Mouse (Mus musculus) liver, adult 10 weeks (tissue): ENCODE data around the gene Prkaa2. TPM values are rescaled to one million over a fixed set of nuclear protein-coding genes. Genes with fewer than 3 reads are reported as not detected.

Experiments used
- polyA plus RNA-seq: library from polyadenylated mRNA; stranded (reverse); fragments of 350-450 nt; fragmentation: Illumina TruSeq; extraction: RNeasy Lipid Tissue Mini Kit (QIAGEN cat#74804); gene quantifications from one replicate; pipeline ENCODE4 v1.2.3, GENCODE M21; 2014; ENCODE audit warnings: low read depth, low replicate concordance

Gene Prkaa2
- 38.9 TPM for polyA plus RNA-seq

GRCm38 (mm10) chr4:105109199-105109989, at the start of gene Prkaa2:
Gene Prkaa2, minus strand, starts transcription at chr4:105109890.

GRCm38 (mm10) chr4:105157276-105158168, 47.8 kb upstream of the Prkaa2 start, which contains the start of gene Plpp3:
Gene Plpp3, plus strand, starts transcription at chr4:105157347.

Other genes starting within 250 kb of the Prkaa2 start
- 406 TPM for gene C8a, start 233.5 kb downstream of the Prkaa2 start, polyA plus RNA-seq
- gene Fyb2, start 196.4 kb downstream of the Prkaa2 start, polyA plus RNA-seq = 8.7 TPM
- gene Plpp3, start 47.5 kb upstream of the Prkaa2 start, polyA plus RNA-seq = 102 TPM